Mouse (Mus musculus) intestine, embryonic 16.5 days (tissue): ENCODE data around the gene Copb1. TPM values are rescaled to one million over a fixed set of nuclear protein-coding genes. Genes with fewer than 3 reads are reported as not detected.

Experiments
- polyA plus RNA-seq: library from polyadenylated mRNA; unstranded; fragments of >200 nt; fragmentation: Nextera tagmentation; extraction: Ambion mirVana; gene quantifications from 2 replicates; pipeline ENCODE4 v1.2.1, GENCODE M21; 2015

Copb1 gene
- polyA plus RNA-seq, 1 experiment from 2014 or later, result 123 TPM

Other genes starting within 250 kb of the Copb1 start
- 20.6 and 21.2 TPM in 2 replicates for gene Rras2, start 136.9 kb downstream of the Copb1 start, polyA plus RNA-seq
- 330 and 361 TPM in 2 replicates for gene Psma1, start 21.4 kb upstream of the Copb1 start, polyA plus RNA-seq
- 1.3 and 1.5 TPM in 2 replicates for gene Pde3b, start 160.6 kb upstream of the Copb1 start, polyA plus RNA-seq